Mouse (Mus musculus) hindbrain, embryonic 13.5 days (tissue): ENCODE measurements around the gene Cript. TPM values are rescaled to one million over a fixed set of nuclear protein-coding genes. Genes with fewer than 3 reads are reported as not detected.
"Not testable (repeated sequence)": the region's sequence is repeated elsewhere in the genome, so short reads cannot be mapped to it uniquely, and the experiment has no call there.

Source experiments
- ATAC-seq: fragments of 200-750 bp; cut with Nextera tagmentation; 2 replicates; pipeline ENCODE4 v1.8.0; 2017; ENCODE audit warnings: moderate TSS enrichment; ENCODE audit not compliant: low FRiP score
- H3K27ac ChIP-seq: fragments of 300-500 bp; sonication (generic); 2 replicates; pipeline ENCODE4 v1.5.1; 2015; ENCODE audit warnings: inconsistent platforms, mild to moderate bottlenecking, moderate library complexity
- H3K27me3 ChIP-seq: fragments of 300-500 bp; sonication (generic); 2 replicates; pipeline ENCODE4 v1.6.1; 2015; ENCODE audit warnings: mild to moderate bottlenecking, inconsistent platforms
- H3K36me3 ChIP-seq: fragments of 300-500 bp; sonication (generic); 2 replicates; pipeline ENCODE4 v1.6.1; 2015; ENCODE audit warnings: mild to moderate bottlenecking, inconsistent platforms
- H3K4me1 ChIP-seq: fragments of 300-500 bp; sonication (generic); replicated peaks from 2 replicates; pipeline ENCODE4 v1.6.1; 2015; ENCODE audit warnings: inconsistent platforms
- H3K4me2 ChIP-seq: fragments of 300-500 bp; sonication (generic); 2 replicates; pipeline ENCODE4 v1.6.1; 2015; ENCODE audit warnings: inconsistent platforms, mild to moderate bottlenecking, moderate library complexity
- H3K4me3 ChIP-seq: fragments of 300-500 bp; sonication (generic); 2 replicates; pipeline ENCODE4 v1.5.1; 2015; ENCODE audit warnings: mild to moderate bottlenecking, inconsistent platforms
- H3K9ac ChIP-seq: fragments of 300-500 bp; sonication (generic); 2 replicates; pipeline ENCODE4 v1.6.1; 2015; ENCODE audit warnings: mild to moderate bottlenecking, inconsistent platforms
- H3K9me3 ChIP-seq: fragments of 300-500 bp; sonication (generic); 2 replicates; pipeline ENCODE4 v1.6.1; 2016; ENCODE audit warnings: inconsistent platforms
- WGBS: fragments of 180-500 bp; shearing (Covaris S2); methylation state at CpG from one replicate; pipeline ENCODE4 v1.1.7; 2015; 5-methylcytosine and 5-hydroxymethylcytosine counted together
- polyA plus RNA-seq: library from polyadenylated mRNA; unstranded; fragments of >200 nt; fragmentation: Nextera tagmentation; extraction: Ambion mirVana; gene quantifications from 2 replicates; pipeline ENCODE4 v1.2.1, GENCODE M21; 2015

Gene Cript
- polyA plus RNA-seq, 1 experiment from 2014 or later = 224 TPM

DNA sequence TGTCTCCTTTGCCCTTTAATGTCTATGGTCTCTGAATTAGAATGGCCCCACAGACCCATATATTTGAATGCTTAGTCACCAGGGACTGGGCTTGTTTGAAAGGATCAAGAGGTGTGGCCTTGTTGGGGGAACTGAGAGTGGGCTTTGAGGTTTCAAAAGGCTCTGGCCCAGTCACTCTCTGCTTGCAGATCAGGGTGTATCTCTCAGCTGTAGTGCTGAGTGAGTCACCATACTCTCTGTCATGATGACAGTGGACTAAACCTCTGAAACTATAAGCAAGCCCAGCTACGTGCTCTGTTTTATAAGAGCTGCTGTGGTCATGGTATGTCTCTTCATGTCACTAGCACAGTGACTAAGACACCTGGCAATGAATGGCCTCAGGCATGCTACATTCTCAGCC is 27.1 kb downstream of the Cript start:
- Histone ChIP-seq H3K4me1 (peaks cover 12% of the 10 kb centered on the region), H3K9me3 (no peaks in the 10 kb centered on the region), H3K4me2 (no peak overlapping the region), H3K9ac (no peak overlapping the region), H3K36me3 (no peaks in the 10 kb centered on the region), H3K4me3 (no peak overlapping the region), H3K27me3 (no peaks in the 10 kb centered on the region), H3K27ac (no peak overlapping the region)
- ATAC-seq = no peak
- 83% methylated on average over 1 of the region's 1 CpGs for WGBS

DNA sequence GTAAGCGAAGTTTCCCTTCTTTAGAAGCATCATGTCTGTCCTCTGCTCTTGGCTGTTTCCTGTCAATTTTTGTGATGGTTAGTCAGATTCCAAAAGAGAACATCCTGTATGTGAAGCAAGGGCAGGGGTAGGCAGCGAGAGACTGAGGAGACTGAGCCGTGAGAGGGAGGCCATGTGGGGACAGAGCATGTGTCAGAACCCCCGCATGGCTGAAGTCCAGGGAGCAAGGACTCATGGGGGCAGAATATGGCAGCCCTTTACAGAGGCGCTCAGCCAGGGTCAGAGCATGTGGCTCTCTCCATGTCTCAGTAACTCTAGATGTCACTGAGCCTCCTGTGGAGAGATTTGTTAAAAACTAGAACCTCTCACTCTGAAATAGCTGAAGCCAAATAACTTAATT is 28.6 kb downstream of the Cript start:
- H3K27me3 ChIP-seq = no peaks in the 10 kb centered on the region
- H3K36me3 ChIP-seq = no peaks in the 10 kb centered on the region
- peaks cover 17% of the 10 kb centered on the region for H3K4me1 ChIP-seq
- H3K27ac ChIP-seq = no peak overlapping the region
- no peak overlapping the region for H3K4me3 ChIP-seq
- no peak overlapping the region for H3K9ac ChIP-seq
- 82% methylated on average over 5 of the region's 5 CpGs for WGBS
- H3K4me2 ChIP-seq = no peak overlapping the region
- no peaks in the 10 kb centered on the region for H3K9me3 ChIP-seq
- no peak for ATAC-seq

DNA sequence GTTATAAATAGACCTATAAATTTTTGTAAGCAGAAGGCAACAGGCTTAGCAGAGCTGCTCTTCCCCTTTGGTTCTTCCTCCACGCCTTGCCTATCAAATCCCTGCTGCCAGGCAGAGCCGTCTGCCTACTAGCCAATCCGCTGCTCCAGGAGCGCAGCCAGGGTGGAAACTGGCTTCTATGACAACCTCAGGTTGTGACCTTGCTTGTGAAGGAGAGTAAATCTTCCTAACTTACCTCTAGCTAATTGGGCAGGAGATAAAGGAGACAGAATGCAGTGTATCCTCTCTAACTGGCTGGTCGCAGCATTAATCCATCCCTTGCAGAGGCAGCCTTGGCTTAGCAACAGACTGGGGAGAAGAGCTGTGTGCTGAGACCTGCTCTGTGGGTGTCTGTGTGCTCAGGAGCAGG is 29.7 kb downstream of the Cript start:
- WGBS = 50% methylated on average over 5 of the region's 5 CpGs
- Histone ChIP-seq H3K27ac (no peak overlapping the region), H3K36me3 (no peaks in the 10 kb centered on the region), H3K9ac (0 out of 2 replicates have a peak overlapping the region, but pooled peaks have one; percentile 8), H3K27me3 (no peaks in the 10 kb centered on the region), H3K4me3 (no peak overlapping the region), H3K9me3 (no peaks in the 10 kb centered on the region), H3K4me2 (no peak overlapping the region), H3K4me1 (peaks cover 13% of the 10 kb centered on the region; the same call in 1 of the 2 replicates)
- ATAC-seq = no peak

GRCm38 (mm10) chr17:87055663-87056062 is 30.3 kb downstream of the Cript start:
- 74% methylated on average over 1 of the region's 1 CpGs for WGBS
- H3K4me2 ChIP-seq = no peak overlapping the region
- H3K36me3 ChIP-seq = no peaks in the 10 kb centered on the region
- no peak overlapping the region for H3K27ac ChIP-seq
- H3K9ac ChIP-seq = no peak overlapping the region
- no peaks in the 10 kb centered on the region for H3K27me3 ChIP-seq
- no peak for ATAC-seq
- H3K4me3 ChIP-seq = no peak overlapping the region
- peaks cover 13% of the 10 kb centered on the region; the same call in 1 of the 2 replicates for H3K4me1 ChIP-seq
- no peaks in the 10 kb centered on the region for H3K9me3 ChIP-seq

DNA sequence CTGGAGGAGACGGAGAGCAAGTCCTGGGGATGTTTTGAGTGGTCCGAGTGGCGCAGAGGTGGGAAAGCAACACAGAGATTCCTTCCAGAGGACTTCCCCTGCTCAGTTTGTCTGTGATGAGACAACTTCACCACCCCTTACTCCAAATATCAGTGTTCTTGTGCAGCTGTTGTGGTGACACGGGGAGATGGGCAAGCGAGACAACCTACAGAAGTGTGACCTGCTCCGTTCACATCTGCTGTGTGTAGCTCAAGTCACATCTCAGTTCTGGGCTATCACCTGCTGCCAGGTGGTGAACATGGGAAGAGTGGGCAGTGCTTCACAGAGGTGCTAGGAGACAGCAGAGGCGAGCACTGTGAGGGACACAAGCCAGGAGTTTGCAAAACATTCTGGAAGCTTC is 31.4 kb downstream of the Cript start:
- H3K9ac ChIP-seq = no peak overlapping the region
- no peak overlapping the region for H3K27ac ChIP-seq
- H3K27me3 ChIP-seq = no peaks in the 10 kb centered on the region
- WGBS = 95% methylated on average over 7 of the region's 7 CpGs
- H3K4me1 ChIP-seq = 0 out of 2 replicates have a peak, but pooled peaks cover 13% of the 10 kb centered on the region
- no peaks in the 10 kb centered on the region for H3K9me3 ChIP-seq
- no peak overlapping the region for H3K4me2 ChIP-seq
- no peak overlapping the region for H3K4me3 ChIP-seq
- ATAC-seq = no peak
- H3K36me3 ChIP-seq = no peaks in the 10 kb centered on the region

DNA sequence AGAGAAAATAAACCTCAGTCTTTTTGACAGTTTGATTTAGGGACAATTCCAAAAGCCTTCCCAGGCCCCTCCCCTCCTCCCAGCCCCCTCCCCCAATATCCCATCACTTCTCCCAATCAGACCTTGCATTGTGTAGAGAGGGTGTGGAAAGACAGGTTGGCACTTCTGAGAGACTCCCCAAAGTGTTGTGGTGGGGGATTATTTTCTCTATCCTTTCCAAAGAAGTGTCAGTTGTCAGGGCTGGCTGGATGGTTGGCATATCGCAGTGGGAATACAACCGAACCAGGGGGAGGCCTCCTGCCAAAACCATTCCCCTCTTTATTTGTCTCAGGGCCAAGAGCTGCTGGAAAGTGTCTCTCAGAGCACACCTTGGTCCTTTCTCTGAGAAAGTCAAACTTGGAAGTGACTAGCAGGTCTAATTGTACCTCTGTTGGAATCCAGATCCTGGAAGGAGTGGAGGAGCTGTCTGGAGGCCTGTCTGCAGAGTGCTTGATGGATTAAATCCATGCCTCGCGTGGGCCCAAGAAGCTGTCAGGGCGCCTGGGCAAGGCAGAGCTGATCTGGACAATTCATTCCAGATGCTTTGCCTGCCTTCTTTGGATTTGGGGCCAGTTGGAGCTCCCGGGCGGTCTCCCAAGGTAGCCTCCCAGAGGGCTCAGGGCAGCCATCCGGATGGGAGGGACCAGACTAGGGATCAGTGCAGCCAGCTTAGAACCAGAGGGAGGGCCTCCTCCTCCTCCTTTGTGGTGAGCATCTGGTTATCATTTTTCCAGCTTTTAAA is 32.3 kb downstream of the Cript start:
- ATAC-seq = no peak
- H3K36me3 ChIP-seq = no peaks in the 10 kb centered on the region
- 82% methylated on average over 8 of the region's 8 CpGs for WGBS

GRCm38 (mm10) chr17:87062639-87063038 is 37.3 kb downstream of the Cript start:
- H3K4me3 ChIP-seq = no peak overlapping the region
- H3K27me3 ChIP-seq = no peaks in the 10 kb centered on the region
- H3K27ac ChIP-seq = no peak overlapping the region
- 91% methylated on average over 9 of the region's 9 CpGs for WGBS
- 0 out of 2 replicates have a peak, but pooled peaks cover 3% of the 10 kb centered on the region for H3K4me1 ChIP-seq
- H3K36me3 ChIP-seq = no peaks in the 10 kb centered on the region
- no peak for ATAC-seq
- H3K4me2 ChIP-seq = no peak overlapping the region
- H3K9ac ChIP-seq = no peak overlapping the region
- H3K9me3 ChIP-seq = no peaks in the 10 kb centered on the region

More for the DNA sequence above, 32.3 kb downstream of the Cript start:
- no peak overlapping the region for H3K4me2 ChIP-seq
- 0 out of 2 replicates have a peak, but pooled peaks cover 13% of the 10 kb centered on the region for H3K4me1 ChIP-seq
- H3K9ac ChIP-seq = no peak overlapping the region
- H3K9me3 ChIP-seq = no peaks in the 10 kb centered on the region
- no peak overlapping the region for H3K27ac ChIP-seq
- H3K27me3 ChIP-seq = no peaks in the 10 kb centered on the region
- no peak overlapping the region for H3K4me3 ChIP-seq

DNA sequence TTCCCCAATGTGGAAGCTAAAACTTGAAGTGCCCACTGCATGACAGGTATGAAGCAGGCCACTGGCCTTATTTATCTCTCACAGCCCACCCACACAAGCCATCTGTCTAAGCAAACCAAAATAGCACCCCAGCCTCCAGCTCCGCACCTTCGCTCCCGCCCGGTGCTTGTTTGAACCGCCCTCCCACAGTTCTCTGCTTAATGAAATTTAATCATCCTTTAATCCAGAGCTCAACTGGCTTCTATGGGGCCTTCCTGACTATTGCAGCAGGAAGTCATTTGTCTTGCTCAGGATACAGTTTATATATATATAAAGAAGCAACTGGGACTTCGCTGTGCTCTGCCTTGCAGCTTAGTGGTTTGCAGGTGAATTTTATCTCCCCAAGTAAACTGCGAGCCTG is 38.1 kb downstream of the Cript start:
- H3K9ac ChIP-seq = no peak overlapping the region
- H3K9me3 ChIP-seq = no peaks in the 10 kb centered on the region
- no peak overlapping the region for H3K4me2 ChIP-seq
- no peak overlapping the region for H3K27ac ChIP-seq
- no peaks in the 10 kb centered on the region for H3K36me3 ChIP-seq
- 81% methylated on average over 7 of the region's 7 CpGs for WGBS
- H3K4me3 ChIP-seq = no peak overlapping the region
- H3K4me1 ChIP-seq = no peaks in the 10 kb centered on the region
- no peak for ATAC-seq
- no peaks in the 10 kb centered on the region for H3K27me3 ChIP-seq

GRCm38 (mm10) chr17:87063969-87064368 is 38.6 kb downstream of the Cript start:
- Histone ChIP-seq H3K27me3 (no peaks in the 10 kb centered on the region), H3K9ac (no peak overlapping the region), H3K4me2 (no peak overlapping the region), H3K27ac (no peak overlapping the region), H3K4me3 (no peak overlapping the region), H3K4me1 (no peaks in the 10 kb centered on the region), H3K9me3 (no peaks in the 10 kb centered on the region), H3K36me3 (no peaks in the 10 kb centered on the region)
- ATAC-seq = no peak
- WGBS = 82% methylated on average over 6 of the region's 6 CpGs

DNA sequence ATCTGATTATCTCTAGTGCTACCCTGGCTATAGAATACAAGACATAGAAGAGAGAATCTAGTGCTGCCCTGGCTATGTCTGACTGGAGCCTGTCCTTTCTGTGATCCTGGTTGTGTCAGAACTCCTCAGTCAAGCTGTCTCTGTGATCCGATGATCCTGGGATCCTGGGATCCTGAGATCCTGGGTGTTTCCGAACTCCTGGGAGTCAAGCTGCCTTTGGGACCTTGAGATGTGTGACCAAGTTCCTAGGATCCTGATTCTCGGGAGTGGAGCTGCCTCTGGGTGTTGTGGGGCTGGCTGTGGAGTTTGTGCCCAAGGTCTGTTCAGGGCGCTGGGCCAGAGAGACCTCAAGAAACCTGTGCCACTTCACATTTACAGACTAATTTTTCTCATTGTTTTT is 43.6 kb downstream of the Cript start:
- WGBS = 88% methylated on average over 4 of the region's 4 CpGs
- H3K4me2 ChIP-seq = no peak overlapping the region
- H3K9me3 ChIP-seq = no peaks in the 10 kb centered on the region
- no peak overlapping the region for H3K4me3 ChIP-seq
- no peaks in the 10 kb centered on the region for H3K36me3 ChIP-seq
- ATAC-seq = no peak
- no peak overlapping the region for H3K27ac ChIP-seq
- H3K9ac ChIP-seq = no peak overlapping the region
- no peaks in the 10 kb centered on the region for H3K27me3 ChIP-seq
- no peaks in the 10 kb centered on the region for H3K4me1 ChIP-seq

DNA sequence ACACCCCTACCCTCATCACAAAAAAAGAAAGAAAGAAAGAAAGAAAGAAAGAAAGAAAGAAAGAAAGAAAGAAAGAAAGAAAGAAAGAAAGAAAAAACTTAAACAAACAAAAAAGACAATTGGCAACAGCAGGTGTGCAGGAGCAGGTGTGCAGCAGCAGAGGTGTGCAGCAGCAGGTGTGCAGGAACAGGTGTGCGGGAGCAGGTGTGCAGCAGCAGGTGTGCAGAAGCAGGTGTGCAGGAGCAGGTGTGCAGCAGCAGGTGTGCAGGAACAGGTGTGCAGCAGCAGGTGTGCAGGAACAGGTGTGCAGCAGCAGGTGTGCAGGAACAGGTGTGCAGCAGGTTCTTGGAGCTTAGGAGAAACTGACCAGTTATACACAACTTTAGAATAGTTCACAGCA is 46.8 kb downstream of the Cript start:
- not testable (repeated sequence) for H3K9me3 ChIP-seq, H3K36me3 ChIP-seq, H3K9ac ChIP-seq, H3K27ac ChIP-seq, H3K4me3 ChIP-seq, ATAC-seq, H3K4me1 ChIP-seq, H3K27me3 ChIP-seq, H3K4me2 ChIP-seq
- 90% methylated on average over 1 of the region's 1 CpGs for WGBS

- no peak overlapping the region for H3K4me2 ChIP-seq
- H3K4me3 ChIP-seq = no peak overlapping the region
- H3K36me3 ChIP-seq = no peaks in the 10 kb centered on the region
- H3K27ac ChIP-seq = no peak overlapping the region
- no peaks in the 10 kb centered on the region for H3K27me3 ChIP-seq
- no peaks in the 10 kb centered on the region for H3K9me3 ChIP-seq
- 81% methylated on average over 5 of the region's 5 CpGs for WGBS
- no peaks in the 10 kb centered on the region for H3K4me1 ChIP-seq
- ATAC-seq = no peak
- H3K9ac ChIP-seq = no peak overlapping the region
Measured at GRCm38 (mm10) chr17:87072766-87073440, 47.6 kb downstream of the Cript start.

DNA sequence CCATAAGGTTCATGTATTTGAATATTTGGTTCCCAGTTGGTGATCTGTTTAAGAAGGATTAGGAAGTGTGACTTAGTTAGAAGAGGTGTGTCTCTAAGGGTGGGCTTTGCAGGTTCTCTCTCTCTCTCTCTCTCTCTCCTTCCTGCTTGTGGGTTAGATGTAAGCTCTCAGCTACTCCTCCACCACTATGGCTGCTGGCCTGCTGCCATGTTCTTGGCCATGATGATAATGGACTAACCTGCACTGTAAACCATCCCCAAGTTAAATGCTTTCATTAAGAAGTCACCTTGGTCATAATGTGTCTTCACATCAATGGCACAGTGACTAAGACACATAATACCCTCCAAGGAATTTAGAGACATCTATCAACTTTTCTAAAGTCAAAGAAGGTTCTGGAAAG is 48.1 kb downstream of the Cript start:
- no peak overlapping the region for H3K4me2 ChIP-seq
- H3K27ac ChIP-seq = no peak overlapping the region

More for the DNA sequence above, 48.1 kb downstream of the Cript start:
- Histone ChIP-seq H3K9ac (no peak overlapping the region), H3K36me3 (no peaks in the 10 kb centered on the region), H3K9me3 (no peaks in the 10 kb centered on the region), H3K4me1 (no peaks in the 10 kb centered on the region), H3K27me3 (no peaks in the 10 kb centered on the region), H3K4me3 (no peak overlapping the region)
- no peak for ATAC-seq
